Mouse (Mus musculus) erythroblast, embryonic 14.5 days (primary cell): ENCODE data around the gene Gm49673.
"Not testable (repeated sequence)": the region's sequence is repeated elsewhere in the genome, so short reads cannot be mapped to it uniquely, and the experiment has no call there.

ENCODE experiments used
- GATA1 ChIP-seq: IDR thresholded peaks from 2 replicates; pipeline ENCODE4 v1.6.1; 2012; ENCODE audit warnings: low read length, inconsistent platforms, mixed read lengths
- TAL1 ChIP-seq: IDR thresholded peaks from 3 replicates; pipeline ENCODE4 v1.6.1; 2012; ENCODE audit warnings: low read length, inconsistent platforms, mixed read lengths

DNA sequence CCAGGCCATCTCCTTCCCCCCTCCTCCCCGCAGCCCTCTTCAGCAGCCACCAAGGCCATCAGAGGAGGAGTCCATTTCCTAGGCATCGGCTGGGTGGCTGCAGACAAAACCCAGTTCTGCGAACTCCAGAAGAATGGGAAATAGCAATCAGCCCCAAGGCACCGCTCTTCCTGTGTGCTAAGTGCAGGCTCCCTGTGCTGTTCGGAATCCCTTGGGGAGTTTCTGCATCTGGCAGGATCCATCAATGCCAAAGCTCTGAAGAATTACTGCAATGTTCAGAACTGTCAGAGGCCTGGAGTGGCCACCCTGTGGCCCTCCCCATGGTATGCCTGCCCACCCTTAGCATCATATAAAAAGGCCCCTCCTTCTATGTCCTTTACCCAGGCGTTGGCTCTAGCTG is 110.6 kb downstream of the Gm49673 start:
- TF ChIP-seq TAL1, GATA1: not testable (repeated sequence)
